Mouse (Mus musculus) liver, embryonic 11.5 days (tissue): ENCODE measurements around the gene Gpr173. TPM values are rescaled to one million over a fixed set of nuclear protein-coding genes. Genes with fewer than 3 reads are reported as not detected.
A peak's percentile ranks its signal among the peaks of the same experiment; 100 is the strongest.
"Not testable (repeated sequence)": the region's sequence is repeated elsewhere in the genome, so short reads cannot be mapped to it uniquely, and the experiment has no call there.

Experiments used
- ATAC-seq: fragments of 200-750 bp; cut with Nextera tagmentation; replicated peaks from 2 replicates; pipeline ENCODE4 v1.8.0; 2017; ENCODE audit warnings: moderate number of reproducible peaks, mild to moderate bottlenecking, moderate TSS enrichment, moderate library complexity; ENCODE audit not compliant: low FRiP score
- DNase-seq: peaks from one replicate; pipeline ENCODE4 v3.0.0-alpha.2; 2017; ENCODE audit warnings: low spot score
- H3K27ac ChIP-seq: fragments of 300-500 bp; sonication (generic); 2 replicates; pipeline ENCODE4 v1.5.1; 2014; ENCODE audit warnings: mild to moderate bottlenecking, low read depth, low read length, control low read depth
- H3K27me3 ChIP-seq: fragments of 300-500 bp; sonication (generic); replicated peaks from 2 replicates; pipeline ENCODE4 v1.6.1; 2014; ENCODE audit warnings: low read length, mixed read lengths; ENCODE audit not compliant: control insufficient read depth, insufficient read depth
- H3K36me3 ChIP-seq: fragments of 300-500 bp; sonication (generic); 2 replicates; pipeline ENCODE4 v1.6.1; 2014; ENCODE audit warnings: mild to moderate bottlenecking, low read length, moderate library complexity, mixed read lengths; ENCODE audit not compliant: control insufficient read depth, insufficient read depth
- H3K4me1 ChIP-seq: fragments of 300-500 bp; sonication (generic); replicated peaks from 2 replicates; pipeline ENCODE4 v1.6.1; 2014; ENCODE audit warnings: low read length, mixed read lengths; ENCODE audit not compliant: control insufficient read depth, insufficient read depth
- H3K4me2 ChIP-seq: fragments of 300-500 bp; sonication (generic); 2 replicates; pipeline ENCODE4 v1.6.1; 2014; ENCODE audit warnings: mild to moderate bottlenecking, control low read depth, moderate library complexity
- H3K4me3 ChIP-seq: fragments of 300-500 bp; sonication (generic); 2 replicates; pipeline ENCODE4 v1.5.1; 2014; ENCODE audit warnings: low read depth, low read length, control low read depth
- H3K9ac ChIP-seq: fragments of 300-500 bp; sonication (generic); 2 replicates; pipeline ENCODE4 v1.6.1; 2014; ENCODE audit warnings: low read depth, low read length, control low read depth
- H3K9me3 ChIP-seq: fragments of 300-500 bp; sonication (generic); 2 replicates; pipeline ENCODE4 v1.6.1; 2016; ENCODE audit warnings: low read length, inconsistent platforms, mixed read lengths; ENCODE audit not compliant: control insufficient read depth
- WGBS: fragments of 180-500 bp; shearing (Covaris S2); extraction: QIAGEN DNeasy Blood & Tissue Kit; methylation state at CpG from one replicate; pipeline ENCODE4 v1.1.7; 2014; 5-methylcytosine and 5-hydroxymethylcytosine counted together
- polyA plus RNA-seq: library from polyadenylated mRNA; unstranded; fragments of >200 nt; fragmentation: Nextera tagmentation; extraction: Ambion mirVana; gene quantifications from 2 replicates; pipeline ENCODE4 v1.2.1, GENCODE M21; 2014

Gpr173 gene
- polyA plus RNA-seq, 1 experiment from 2014 or later, result 1.4 TPM

- no peak overlapping the region for H3K27ac ChIP-seq
- H3K9ac ChIP-seq, result no peak overlapping the region
- 0 out of 2 replicates have a peak, but pooled peaks cover 5% of the 10 kb centered on the region for H3K4me1 ChIP-seq
- no peaks in the 10 kb centered on the region for H3K9me3 ChIP-seq
- H3K36me3 ChIP-seq, result no peaks in the 10 kb centered on the region; the same call in 1 of the 2 replicates
- ATAC-seq (no peak), DNase-seq (no peak)
- peaks cover 61% of the 10 kb centered on the region for H3K27me3 ChIP-seq
- H3K4me3 ChIP-seq, result peak overlapping the region; percentile 67
- 21% methylated on average over 6 of the region's 6 CpGs for WGBS
- H3K4me2 ChIP-seq, result peak overlapping the region; percentile 71
Measured at GRCm38 (mm10) chrX:152342903-152343302, 25.6 kb downstream of the Gpr173 start.

GRCm38 (mm10) chrX:152342358-152342901, 26.1 kb downstream of the Gpr173 start, which contains the start of gene Tspyl2:
TSS of gene Tspyl2 (minus strand) at chrX:152342425.
- Histone ChIP-seq H3K27me3 (peaks cover 61% of the 10 kb centered on the region), H3K27ac (peak within 1 kb of the TSS; percentile 32; the same call in 1 of the 2 replicates)

GRCm38 (mm10) chrX:152341496-152341895, 27.0 kb downstream of the Gpr173 start:
- no peak for ATAC-seq
- H3K27me3 ChIP-seq, result peaks cover 62% of the 10 kb centered on the region
- H3K4me2 ChIP-seq, result peak overlapping the region; percentile 71
- peak overlapping the region; percentile 67 for H3K4me3 ChIP-seq
- H3K27ac ChIP-seq, result no peak overlapping the region
- DNase-seq, result no peak
- H3K9me3 ChIP-seq, result no peaks in the 10 kb centered on the region
- peak overlapping the region; percentile 82 for H3K9ac ChIP-seq
- H3K4me1 ChIP-seq, result 0 out of 2 replicates have a peak, but pooled peaks cover 5% of the 10 kb centered on the region
- H3K36me3 ChIP-seq, result no peaks in the 10 kb centered on the region; the same call in 1 of the 2 replicates
- 29% methylated on average over 11 of the region's 11 CpGs for WGBS

More at GRCm38 (mm10) chrX:152342358-152342901, 26.1 kb downstream of the Gpr173 start, which contains the start of gene Tspyl2:
- peak within 1 kb of the TSS; percentile 82 for H3K9ac ChIP-seq
- H3K4me3 ChIP-seq, result peak within 1 kb of the TSS; percentile 67
- ATAC-seq, result peak; percentile 99
- peak; percentile 83 for DNase-seq
- 0 out of 2 replicates have a peak, but pooled peaks cover 5% of the 10 kb centered on the region for H3K4me1 ChIP-seq
- no peaks in the 10 kb centered on the region for H3K9me3 ChIP-seq
- 8% methylated on average over 24 of the region's 27 CpGs for WGBS
- H3K36me3 ChIP-seq, result no peaks in the 10 kb centered on the region; the same call in 1 of the 2 replicates
- peak within 1 kb of the TSS; percentile 71 for H3K4me2 ChIP-seq

GRCm38 (mm10) chrX:152336546-152337332, 31.8 kb downstream of the Gpr173 start:
- peak overlapping the region; percentile 34 for H3K4me3 ChIP-seq
- H3K4me1 ChIP-seq, result 0 out of 2 replicates have a peak, but pooled peaks cover 5% of the 10 kb centered on the region
- 14% methylated on average over 32 of the region's 33 CpGs for WGBS
- H3K9ac ChIP-seq, result peak overlapping the region; percentile 56
- peaks cover 35% of the 10 kb centered on the region for H3K27me3 ChIP-seq
- H3K36me3 ChIP-seq, result no peaks in the 10 kb centered on the region; the same call in 1 of the 2 replicates
- H3K27ac ChIP-seq, result peak overlapping the region; percentile 75
- no peaks in the 10 kb centered on the region for H3K9me3 ChIP-seq
- H3K4me2 ChIP-seq, result peak overlapping the region; percentile 61
- peak; percentile 95 for ATAC-seq
- DNase-seq, result peak; percentile 73

- Histone ChIP-seq H3K4me3 (peak overlapping the region; percentile 34), H3K4me2 (peak overlapping the region; percentile 35), H3K27me3 (peaks cover 29% of the 10 kb centered on the region)
- H3K36me3 ChIP-seq, H3K9ac ChIP-seq, H3K27ac ChIP-seq, H3K4me1 ChIP-seq, ATAC-seq, DNase-seq, H3K9me3 ChIP-seq: not testable (repeated sequence)
- WGBS, result 52% methylated on average over 4 of the region's 4 CpGs
Measured at GRCm38 (mm10) chrX:152336123-152336522, 32.4 kb downstream of the Gpr173 start.

GRCm38 (mm10) chrX:152329400-152329799, 39.1 kb downstream of the Gpr173 start:
- not testable (repeated sequence) for H3K36me3 ChIP-seq, DNase-seq
- peaks cover 14% of the 10 kb centered on the region for H3K27me3 ChIP-seq

GRCm38 (mm10) chrX:152327689-152328052, 40.8 kb downstream of the Gpr173 start:
- ATAC-seq, result no peak; the same call in 1 of the 2 replicates
- WGBS, result 19% methylated on average over 8 of the region's 8 CpGs
- H3K4me2 ChIP-seq, result peak overlapping the region; percentile 70
- peak overlapping the region; percentile 66 for H3K4me3 ChIP-seq
- H3K27ac ChIP-seq, result no peak overlapping the region
- H3K36me3 ChIP-seq, result no peaks in the 10 kb centered on the region
- no peaks in the 10 kb centered on the region for H3K9me3 ChIP-seq
- DNase-seq, result no peak
- H3K9ac ChIP-seq, result 0 out of 2 replicates have a peak overlapping the region, but pooled peaks have one; percentile 0
- peaks cover 10% of the 10 kb centered on the region for H3K27me3 ChIP-seq
- no peaks in the 10 kb centered on the region for H3K4me1 ChIP-seq

More at GRCm38 (mm10) chrX:152329400-152329799, 39.1 kb downstream of the Gpr173 start:
- H3K9me3 ChIP-seq, ATAC-seq, H3K4me3 ChIP-seq, H3K9ac ChIP-seq, H3K4me2 ChIP-seq, H3K27ac ChIP-seq, H3K4me1 ChIP-seq: not testable (repeated sequence)

GRCm38 (mm10) chrX:152326996-152327688, 41.4 kb downstream of the Gpr173 start, which contains the start of gene Kantr:
TSS of gene Kantr (minus strand) at chrX:152327495.
- DNase-seq (peak; percentile 53), ATAC-seq (peak; percentile 98)
- Histone ChIP-seq H3K9ac (peak within 1 kb of the TSS; percentile 68), H3K27me3 (peaks cover 10% of the 10 kb centered on the region), H3K27ac (no peak within 1 kb of the TSS), H3K36me3 (no peaks in the 10 kb centered on the region), H3K4me2 (peak within 1 kb of the TSS; percentile 70), H3K9me3 (no peaks in the 10 kb centered on the region), H3K4me3 (peak within 1 kb of the TSS; percentile 66), H3K4me1 (no peaks in the 10 kb centered on the region)
- WGBS, result 8% methylated on average over 29 of the region's 29 CpGs
